Mouse (Mus musculus) olfactory bulb, adult 2 months (tissue): ENCODE data around the gene Zmym2.

Source experiments
- CTCF ChIP-seq: fragments of 200-500 bp; IDR thresholded peaks from 2 replicates; pipeline ENCODE4 v1.5.1; 2012; ENCODE audit warnings: low read depth, mild to moderate bottlenecking, low read length, moderate library complexity; ENCODE audit not compliant: insufficient read depth
- POLR2A ChIP-seq: fragments of 200-500 bp; IDR thresholded peaks from 2 replicates; pipeline ENCODE4 v1.6.1; 2012; ENCODE audit warnings: mild to moderate bottlenecking, low read depth, low read length, moderate library complexity; ENCODE audit not compliant: insufficient read depth

- TF ChIP-seq POLR2A (no peak), CTCF (no peak)
Measured at GRCm38 (mm10) chr14:56881271-56881670, 5.2 kb upstream of the Zmym2 start.
